Mouse (Mus musculus) limb, embryonic 13.5 days (tissue): ENCODE results near the gene Btg2. TPM values are rescaled to one million over a fixed set of nuclear protein-coding genes. Genes with fewer than 3 reads are reported as not detected.

ENCODE experiments used
- ATAC-seq: fragments of 200-750 bp; cut with Nextera tagmentation; 2 replicates; pipeline ENCODE4 v1.8.0; 2017; ENCODE audit warnings: low read depth, moderate number of reproducible peaks, moderate TSS enrichment; ENCODE audit not compliant: low FRiP score
- H3K27ac ChIP-seq: fragments of 300-500 bp; sonication (generic); 2 replicates; pipeline ENCODE4 v1.5.1; 2015; ENCODE audit warnings: inconsistent platforms, mild to moderate bottlenecking, moderate library complexity
- H3K27me3 ChIP-seq: fragments of 300-500 bp; sonication (generic); 2 replicates; pipeline ENCODE4 v1.6.1; 2015; ENCODE audit warnings: mild to moderate bottlenecking, inconsistent platforms
- H3K36me3 ChIP-seq: fragments of 300-500 bp; sonication (generic); 2 replicates; pipeline ENCODE4 v1.6.1; 2015; ENCODE audit warnings: inconsistent platforms, mild to moderate bottlenecking, moderate library complexity
- H3K4me1 ChIP-seq: fragments of 300-500 bp; sonication (generic); 2 replicates; pipeline ENCODE4 v1.6.1; 2015; ENCODE audit warnings: inconsistent platforms
- H3K4me2 ChIP-seq: fragments of 300-500 bp; sonication (generic); replicated peaks from 2 replicates; pipeline ENCODE4 v1.6.1; 2015; ENCODE audit warnings: inconsistent platforms, mild to moderate bottlenecking, moderate library complexity
- H3K4me3 ChIP-seq: fragments of 300-500 bp; sonication (generic); 2 replicates; pipeline ENCODE4 v1.5.1; 2015; ENCODE audit warnings: moderate library complexity, mild to moderate bottlenecking, inconsistent platforms
- H3K9ac ChIP-seq: fragments of 300-500 bp; sonication (generic); 2 replicates; pipeline ENCODE4 v1.6.1; 2015; ENCODE audit warnings: mild to moderate bottlenecking, inconsistent platforms
- H3K9me3 ChIP-seq: fragments of 300-500 bp; sonication (generic); 2 replicates; pipeline ENCODE4 v1.6.1; 2016; ENCODE audit warnings: inconsistent platforms
- WGBS: fragments of 180-500 bp; shearing (Covaris S2); methylation state at CpG from one replicate; pipeline ENCODE4 v1.1.7; 2015; 5-methylcytosine and 5-hydroxymethylcytosine counted together
- polyA plus RNA-seq: library from polyadenylated mRNA; unstranded; fragments of >200 nt; fragmentation: Nextera tagmentation; extraction: Ambion mirVana; gene quantifications from 2 replicates; pipeline ENCODE4 v1.2.1, GENCODE M21; 2015

Gene Btg2
- polyA plus RNA-seq, 1 experiment from 2014 or later, result 28.2 TPM

DNA sequence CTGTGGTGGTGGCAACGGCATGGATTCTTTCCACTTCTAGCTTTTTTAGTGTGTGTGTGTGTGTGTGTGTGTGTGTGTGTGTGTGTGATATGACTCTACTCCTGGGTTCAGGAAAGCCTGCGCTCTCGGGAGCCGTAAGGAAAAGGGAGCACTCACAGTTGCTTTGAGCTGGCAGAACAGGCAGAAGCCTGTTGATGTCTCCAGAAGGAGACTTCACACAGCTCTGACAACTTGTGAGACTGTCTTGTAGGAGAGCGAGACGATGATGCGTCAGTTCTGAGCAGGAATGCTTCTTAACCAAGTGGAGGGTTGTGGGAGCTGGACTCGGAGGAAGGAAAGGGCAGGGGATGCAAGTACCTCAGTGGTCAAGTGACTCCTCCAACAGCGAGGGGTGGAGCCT, 52.2 kb downstream of the Btg2 start:
- Histone ChIP-seq H3K4me1 (no peaks in the 10 kb centered on the region), H3K9me3 (no peaks in the 10 kb centered on the region), H3K4me2 (no peak overlapping the region), H3K27ac (no peak overlapping the region), H3K27me3 (no peaks in the 10 kb centered on the region; the same call in 1 of the 2 replicates), H3K4me3 (no peak overlapping the region), H3K36me3 (no peaks in the 10 kb centered on the region), H3K9ac (no peak overlapping the region)
- ATAC-seq, result no peak
- 87% methylated on average over 9 of the region's 9 CpGs for WGBS

DNA sequence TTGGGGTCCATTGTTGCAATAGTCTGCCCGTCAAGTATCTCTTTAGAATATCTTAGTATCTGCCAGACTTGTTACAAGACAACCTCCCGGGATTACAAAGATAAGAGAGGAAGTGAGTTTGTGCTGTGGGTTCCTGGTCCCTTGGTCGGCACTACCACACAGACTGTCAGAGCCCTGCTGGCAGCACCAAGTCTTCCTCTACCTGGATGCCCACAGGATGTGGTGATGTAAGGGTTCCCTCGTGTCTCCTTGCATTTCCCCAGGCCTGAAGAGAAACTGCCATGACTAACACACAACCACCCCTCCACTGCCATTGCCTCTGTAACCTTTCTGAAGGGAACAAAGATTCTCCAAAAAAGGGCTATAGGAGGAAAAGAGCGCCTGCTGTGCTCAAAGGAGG, 52.9 kb downstream of the Btg2 start:
- WGBS, result 78% methylated on average over 5 of the region's 5 CpGs
- H3K36me3 ChIP-seq, result no peaks in the 10 kb centered on the region
- H3K4me3 ChIP-seq, result no peak overlapping the region
- H3K4me2 ChIP-seq, result no peak overlapping the region
- H3K4me1 ChIP-seq, result no peaks in the 10 kb centered on the region
- H3K9me3 ChIP-seq, result no peaks in the 10 kb centered on the region
- ATAC-seq, result no peak
- H3K27ac ChIP-seq, result no peak overlapping the region
- H3K27me3 ChIP-seq, result no peaks in the 10 kb centered on the region; the same call in 1 of the 2 replicates
- no peak overlapping the region for H3K9ac ChIP-seq

Other genes starting within 250 kb of the Btg2 start
- 0.74 and 0.81 TPM in 2 replicates for gene Optc, start 171.1 kb downstream of the Btg2 start, polyA plus RNA-seq
- gene Prelp, start 157.7 kb downstream of the Btg2 start, polyA plus RNA-seq, result 9.9 and 10.6 TPM in 2 replicates
- 42.1 and 48.5 TPM in 2 replicates for gene Fmod, start 41.9 kb downstream of the Btg2 start, polyA plus RNA-seq
- gene Chit1, start 32.1 kb upstream of the Btg2 start, polyA plus RNA-seq, result 0.17 and 0.26 TPM in 2 replicates
- 11.6 and 12.1 TPM in 2 replicates for gene Chil1, start 103.1 kb upstream of the Btg2 start, polyA plus RNA-seq
- gene Mybph, start 114.3 kb upstream of the Btg2 start, polyA plus RNA-seq, result 89.8 and 93.2 TPM in 2 replicates
- 2.8 and 3.2 TPM in 2 replicates for gene Adora1, start 156.3 kb upstream of the Btg2 start, polyA plus RNA-seq
- gene Myog, start 210.9 kb upstream of the Btg2 start, polyA plus RNA-seq, result 171 and 190 TPM in 2 replicates